Mouse (Mus musculus) hindbrain, embryonic 11.5 days (tissue): ENCODE results near the gene Wiz. TPM values are rescaled to one million over a fixed set of nuclear protein-coding genes. Genes with fewer than 3 reads are reported as not detected.
A peak's percentile ranks its signal among the peaks of the same experiment; 100 is the strongest.

ENCODE experiments used
- ATAC-seq: fragments of 200-750 bp; cut with Nextera tagmentation; 2 replicates; pipeline ENCODE4 v1.8.0; 2017; ENCODE audit warnings: mild to moderate bottlenecking, moderate TSS enrichment, moderate library complexity; ENCODE audit not compliant: low FRiP score
- DNase-seq: peaks from one replicate; pipeline ENCODE4 v3.0.0-alpha.2; 2015; ENCODE audit warnings: low spot score
- H3K27ac ChIP-seq: fragments of 300-500 bp; sonication (generic); 2 replicates; pipeline ENCODE4 v1.5.1; 2014; ENCODE audit warnings: mild to moderate bottlenecking, low read depth, low read length
- H3K27me3 ChIP-seq: fragments of 300-500 bp; sonication (generic); 2 replicates; pipeline ENCODE4 v1.6.1; 2014; ENCODE audit warnings: mild to moderate bottlenecking, low read length, moderate library complexity, mixed read lengths; ENCODE audit not compliant: control insufficient read depth, insufficient read depth
- H3K36me3 ChIP-seq: fragments of 300-500 bp; sonication (generic); 2 replicates; pipeline ENCODE4 v1.6.1; 2014; ENCODE audit warnings: mild to moderate bottlenecking, low read length, moderate library complexity, mixed read lengths; ENCODE audit not compliant: control insufficient read depth, insufficient read depth
- H3K4me1 ChIP-seq: fragments of 300-500 bp; sonication (generic); replicated peaks from 2 replicates; pipeline ENCODE4 v1.6.1; 2014; ENCODE audit warnings: low read length, mixed read lengths; ENCODE audit not compliant: control insufficient read depth, insufficient read depth
- H3K4me2 ChIP-seq: fragments of 300-500 bp; sonication (generic); replicated peaks from 2 replicates; pipeline ENCODE4 v1.6.1; 2014; ENCODE audit warnings: mild to moderate bottlenecking, low read depth, low read length
- H3K4me3 ChIP-seq: fragments of 300-500 bp; sonication (generic); 2 replicates; pipeline ENCODE4 v1.5.1; 2014; ENCODE audit warnings: low read depth, low read length
- H3K9ac ChIP-seq: fragments of 300-500 bp; sonication (generic); 2 replicates; pipeline ENCODE4 v1.6.1; 2014; ENCODE audit warnings: low read depth, low read length
- H3K9me3 ChIP-seq: fragments of 300-500 bp; sonication (generic); 2 replicates; pipeline ENCODE4 v1.6.1; 2016; ENCODE audit warnings: low read length; ENCODE audit not compliant: control insufficient read depth
- WGBS: fragments of 180-500 bp; shearing (Covaris S2); extraction: QIAGEN DNeasy Blood & Tissue Kit; methylation state at CpG from one replicate; pipeline ENCODE4 v1.1.7; 2014; 5-methylcytosine and 5-hydroxymethylcytosine counted together
- polyA plus RNA-seq: library from polyadenylated mRNA; unstranded; fragments of >200 nt; fragmentation: Nextera tagmentation; extraction: Ambion mirVana; gene quantifications from 2 replicates; pipeline ENCODE4 v1.2.1, GENCODE M21; 2014

Wiz gene
- polyA plus RNA-seq, 1 experiment from 2014 or later: 27.8 TPM

GRCm38 (mm10) chr17:32333675-32334303 is 55.5 kb downstream of the Wiz start:
- no peaks in the 10 kb centered on the region for H3K27me3 ChIP-seq
- no peak overlapping the region for H3K4me2 ChIP-seq
- no peak overlapping the region for H3K4me3 ChIP-seq
- H3K9ac ChIP-seq: no peak overlapping the region
- 93% methylated on average over 27 of the region's 31 CpGs for WGBS
- H3K4me1 ChIP-seq: no peaks in the 10 kb centered on the region
- no peak for DNase-seq
- no peaks in the 10 kb centered on the region for H3K9me3 ChIP-seq
- H3K36me3 ChIP-seq: peaks cover 36% of the 10 kb centered on the region
- H3K27ac ChIP-seq: no peak overlapping the region
- ATAC-seq: no peak; the same call in 1 of the 2 replicates

DNA sequence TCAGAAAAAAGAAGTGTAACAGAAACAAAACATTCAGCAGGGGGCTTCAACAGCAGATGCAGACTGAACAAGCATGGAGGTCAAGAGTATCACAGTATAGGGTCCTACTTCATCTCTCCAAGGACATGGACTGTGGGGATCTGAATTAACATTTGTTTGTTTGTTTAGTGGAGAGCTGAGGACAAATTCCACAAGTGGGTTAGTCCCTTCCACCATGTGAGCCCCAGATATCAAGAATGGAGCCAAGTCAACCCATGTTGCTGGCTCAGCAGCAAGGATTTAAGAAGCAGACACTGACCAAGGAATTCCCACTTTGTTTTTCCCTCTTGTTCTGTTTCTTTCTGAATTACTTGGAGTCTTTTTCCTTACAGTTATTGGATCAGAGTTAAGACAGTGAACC is 61.7 kb downstream of the Wiz start:
- H3K36me3 ChIP-seq: peaks cover 8% of the 10 kb centered on the region; the same call in 1 of the 2 replicates
- H3K4me3 ChIP-seq: no peak overlapping the region
- no peaks in the 10 kb centered on the region for H3K9me3 ChIP-seq
- no peak overlapping the region for H3K9ac ChIP-seq
- no peaks in the 10 kb centered on the region for H3K27me3 ChIP-seq
- no peaks in the 10 kb centered on the region for H3K4me1 ChIP-seq
- no peak for ATAC-seq
- no peak overlapping the region for H3K4me2 ChIP-seq
- no peak for DNase-seq
- no peak overlapping the region for H3K27ac ChIP-seq

DNA sequence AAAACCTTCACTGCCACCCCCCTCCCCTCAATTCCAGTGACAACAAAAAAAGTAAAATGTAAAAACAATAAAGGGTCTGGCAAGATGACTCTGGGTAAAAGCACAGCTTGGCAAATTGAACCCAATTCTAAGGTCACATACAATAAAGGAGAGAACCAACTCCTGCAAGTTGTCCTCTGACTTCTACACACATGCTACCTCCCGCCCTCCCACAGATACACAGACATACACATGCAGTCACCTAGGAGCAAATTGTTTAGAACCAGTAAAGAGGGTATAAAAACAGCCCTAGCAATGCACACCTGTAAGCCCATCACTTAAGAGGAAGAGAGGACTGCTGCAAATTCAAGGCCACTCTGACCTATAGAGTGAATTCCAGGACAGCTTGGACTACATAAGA is 66.4 kb downstream of the Wiz start:
- DNase-seq: no peak
- no peaks in the 10 kb centered on the region for H3K36me3 ChIP-seq
- WGBS: 91% methylated on average over 1 of the region's 1 CpGs

GRCm38 (mm10) chr17:32321836-32322235 is 67.4 kb downstream of the Wiz start:
- Histone ChIP-seq H3K27ac (peak overlapping the region; percentile 91), H3K4me2 (peak overlapping the region; percentile 83), H3K4me3 (peak overlapping the region; percentile 87), H3K4me1 (peaks cover 6% of the 10 kb centered on the region; the same call in 1 of the 2 replicates), H3K36me3 (peaks cover 2% of the 10 kb centered on the region; the same call in 1 of the 2 replicates), H3K9me3 (no peaks in the 10 kb centered on the region), H3K27me3 (no peaks in the 10 kb centered on the region), H3K9ac (peak overlapping the region; percentile 90)
- DNase-seq: no peak
- no peak for ATAC-seq
- WGBS: 27% methylated on average over 6 of the region's 6 CpGs

More for the DNA sequence above, 66.4 kb downstream of the Wiz start:
- no peaks in the 10 kb centered on the region for H3K9me3 ChIP-seq
- no peaks in the 10 kb centered on the region for H3K27me3 ChIP-seq
- H3K4me1 ChIP-seq: peaks cover 6% of the 10 kb centered on the region; the same call in 1 of the 2 replicates
- no peak overlapping the region for H3K27ac ChIP-seq
- no peak for ATAC-seq
- H3K4me3 ChIP-seq: no peak overlapping the region
- no peak overlapping the region for H3K4me2 ChIP-seq
- no peak overlapping the region for H3K9ac ChIP-seq

DNA sequence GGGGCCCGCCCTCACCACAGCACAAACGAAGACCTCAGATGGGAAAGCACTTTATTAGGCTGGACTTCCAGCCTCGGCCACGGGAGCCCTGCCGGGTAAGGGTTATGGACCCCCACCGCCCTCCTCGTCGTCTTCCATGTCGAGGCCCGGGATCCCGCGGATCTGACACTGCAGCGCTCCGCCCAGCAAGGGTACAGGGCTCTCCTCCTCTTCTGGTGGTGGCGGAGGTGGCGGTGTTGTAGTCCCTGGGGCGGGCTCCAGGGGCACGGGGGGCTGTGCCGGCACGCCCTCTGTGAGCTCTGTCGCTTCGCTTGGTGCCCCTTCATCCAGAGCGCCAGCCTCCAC is 67.9 kb downstream of the Wiz start:
- DNase-seq: no peak
- peaks cover 6% of the 10 kb centered on the region; the same call in 1 of the 2 replicates for H3K4me1 ChIP-seq
- no peaks in the 10 kb centered on the region for H3K9me3 ChIP-seq
- H3K36me3 ChIP-seq: peaks cover 7% of the 10 kb centered on the region; the same call in 1 of the 2 replicates
- peak; percentile 80 for ATAC-seq
- peak overlapping the region; percentile 91 for H3K27ac ChIP-seq
- no peaks in the 10 kb centered on the region for H3K27me3 ChIP-seq
- peak overlapping the region; percentile 90 for H3K9ac ChIP-seq
- peak overlapping the region; percentile 83 for H3K4me2 ChIP-seq
- WGBS: 0% methylated on average over 22 of the region's 23 CpGs
- H3K4me3 ChIP-seq: peak overlapping the region; percentile 87

GRCm38 (mm10) chr17:32320597-32321389 is 68.4 kb downstream of the Wiz start, which contains the start of gene Akap8:
Gene Akap8 (minus strand): TSS chr17:32321238.
- Histone ChIP-seq H3K4me1 (peaks cover 6% of the 10 kb centered on the region; the same call in 1 of the 2 replicates), H3K9me3 (no peaks in the 10 kb centered on the region), H3K36me3 (peaks cover 13% of the 10 kb centered on the region), H3K27ac (peak within 1 kb of the TSS; percentile 92), H3K4me2 (peak within 1 kb of the TSS; percentile 83), H3K27me3 (no peaks in the 10 kb centered on the region), H3K4me3 (peak within 1 kb of the TSS; percentile 87), H3K9ac (peak within 1 kb of the TSS; percentile 90)
- ATAC-seq: peak; percentile 98
- under 1% methylated on average over 81 of the region's 83 CpGs for WGBS
- DNase-seq: peak; percentile 97

DNA sequence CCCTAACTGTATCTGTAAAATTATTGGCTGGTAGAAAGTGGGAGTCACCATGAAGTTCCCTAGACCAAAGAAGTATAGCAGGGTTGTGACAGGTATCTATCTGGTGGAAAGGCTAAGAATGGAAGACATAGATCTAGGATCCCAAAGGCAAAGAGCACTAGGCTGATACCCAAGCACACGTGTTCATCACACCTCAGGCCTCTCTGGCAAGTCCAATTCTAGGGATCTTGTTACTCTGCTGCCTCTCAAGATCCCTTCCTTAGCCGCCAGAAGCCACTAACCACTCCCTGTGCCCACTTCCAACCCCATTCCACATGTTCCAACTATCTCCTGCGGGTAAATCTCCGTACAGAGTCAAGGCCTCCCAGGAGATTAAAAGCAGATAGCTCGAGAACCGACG is 69.3 kb downstream of the Wiz start:
- Histone ChIP-seq H3K4me2 (peak overlapping the region; percentile 83), H3K27ac (peak overlapping the region; percentile 92), H3K27me3 (no peaks in the 10 kb centered on the region), H3K4me3 (peak overlapping the region; percentile 87), H3K9me3 (no peaks in the 10 kb centered on the region), H3K9ac (peak overlapping the region; percentile 90), H3K4me1 (peaks cover 6% of the 10 kb centered on the region; the same call in 1 of the 2 replicates), H3K36me3 (peaks cover 17% of the 10 kb centered on the region)
- DNase-seq (no peak), ATAC-seq (no peak)
- WGBS: under 1% methylated on average over 7 of the region's 7 CpGs

DNA sequence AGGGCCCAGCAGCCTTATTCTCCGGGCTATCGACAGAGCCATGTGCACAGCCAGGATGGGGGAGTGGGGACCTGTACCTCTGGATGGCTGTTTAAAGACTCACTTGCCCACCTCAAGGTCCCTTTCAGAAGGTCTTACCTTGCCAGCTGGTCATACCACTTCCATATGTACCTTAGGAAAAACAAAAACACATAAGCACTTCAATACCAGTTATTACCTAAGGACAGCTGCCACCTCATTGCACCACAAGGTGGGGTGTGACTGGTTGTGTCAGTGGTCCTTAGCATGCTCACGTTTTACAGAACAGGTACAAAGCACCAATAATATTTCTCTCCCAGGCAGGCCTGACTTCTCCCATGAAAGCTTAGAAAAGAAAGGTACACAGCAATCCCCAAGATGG is 71.5 kb downstream of the Wiz start:
- Histone ChIP-seq H3K36me3 (peaks cover 34% of the 10 kb centered on the region), H3K27ac (no peak overlapping the region), H3K4me1 (peaks cover 6% of the 10 kb centered on the region; the same call in 1 of the 2 replicates), H3K9ac (no peak overlapping the region), H3K9me3 (no peaks in the 10 kb centered on the region), H3K4me3 (no peak overlapping the region), H3K27me3 (no peaks in the 10 kb centered on the region), H3K4me2 (no peak overlapping the region)
- WGBS: 89% methylated on average over 3 of the region's 3 CpGs
- DNase-seq (no peak), ATAC-seq (no peak)
